Mouse (Mus musculus): ENCODE data around the gene Kdm4a. TPM values are rescaled to one million over a fixed set of nuclear protein-coding genes. Genes with fewer than 3 reads are reported as not detected.

The Kdm4a gene
- polyA plus RNA-seq, 1 experiment = 18.5 TPM

Other genes starting within 250 kb of the Kdm4a start
- 11.1 and 12.2 TPM in 2 replicates for gene St3gal3, start 45.1 kb downstream of the Kdm4a start, polyA plus RNA-seq (2012; rRNA removed)
- 86.5 and 143 TPM in 2 replicates for gene Ptprf, start 111.4 kb upstream of the Kdm4a start, polyA plus RNA-seq (2012; rRNA removed)
- gene Szt2, start 229.2 kb upstream of the Kdm4a start, polyA plus RNA-seq (2012; rRNA removed) = 22.5 and 28.0 TPM in 2 replicates
- 44.9 and 48.6 TPM in 2 replicates for gene Med8, start 229.3 kb upstream of the Kdm4a start, polyA plus RNA-seq (2012; rRNA removed)
- gene Elovl1, start 248.1 kb upstream of the Kdm4a start, polyA plus RNA-seq (2012; rRNA removed) = 380 and 399 TPM in 2 replicates